Comparison of ENCODE assay signal across 7 mouse cellular contexts in the genomic region with DNA sequence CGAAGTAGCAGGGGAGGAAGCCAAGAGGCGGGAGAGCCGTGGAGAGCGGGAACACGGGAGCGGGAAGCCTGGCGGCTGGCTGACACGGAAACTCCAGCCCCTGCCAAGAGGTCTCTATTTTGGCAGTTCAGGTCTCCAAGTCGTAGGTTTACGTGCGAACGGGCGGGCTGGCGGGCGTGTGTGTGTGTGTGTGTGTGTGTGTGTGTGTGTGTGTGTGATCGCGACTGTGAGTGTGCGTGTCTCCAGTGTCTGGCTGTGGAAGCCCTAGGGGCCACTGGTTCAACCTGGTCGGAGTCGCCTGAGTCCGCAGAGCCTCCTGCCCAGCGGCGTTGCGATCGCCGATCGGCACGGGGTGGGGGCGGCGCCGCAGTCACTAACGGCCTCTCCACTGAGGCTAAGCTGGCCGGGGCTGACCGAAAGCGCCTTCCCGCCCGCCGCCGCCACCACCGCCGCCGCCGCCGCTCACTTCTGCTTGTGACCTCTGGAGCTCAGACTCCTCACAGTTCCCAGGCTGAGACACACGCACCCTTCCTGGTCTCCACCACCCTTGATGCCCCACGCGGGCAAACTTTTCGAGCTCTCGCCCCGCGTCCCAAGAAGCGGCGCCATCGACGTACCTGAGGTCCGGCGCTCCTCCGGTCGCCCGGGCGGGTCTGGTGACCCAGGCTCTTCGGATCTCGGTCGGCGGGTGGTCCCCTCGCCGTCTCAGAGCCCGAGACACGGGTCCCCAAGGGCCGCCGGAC. TPM values are rescaled to one million over a fixed set of nuclear protein-coding genes. Genes with fewer than 3 reads are reported as not detected.
DNase-seq lines count a peak whose midpoint lies in the region; ATAC-seq and TF ChIP-seq lines count a peak whose summit lies in the region.

No protein-coding gene starts in this region.

- H3K4me3 ChIP-seq in lung, embryonic 16.5 days (ENCODE audit: low read length): peak overlapping the region; percentile 61
- peak overlapping the region; percentile 90 for H3K4me3 ChIP-seq in spleen, adult 2 months (ENCODE audit: extremely low read depth, insufficient read depth, insufficient read length)

- peak overlapping the region; percentile 65 for H3K9ac ChIP-seq in lung, embryonic 16.5 days (ENCODE audit: low read length)

- no peaks in the 10 kb centered on the region for H3K36me3 ChIP-seq in lung, embryonic 16.5 days (ENCODE audit: control insufficient read depth, insufficient read depth, low read length)
- H3K36me3 ChIP-seq in spleen, adult 2 months (ENCODE audit: control insufficient read depth, insufficient read depth, low read length): no peaks in the 10 kb centered on the region; the same call in 1 of the 2 replicates

- no peaks in the 10 kb centered on the region; the same call in none of the 2 replicates for H3K27me3 ChIP-seq in lung, embryonic 16.5 days (ENCODE audit: control insufficient read depth, insufficient read depth, low read depth, low read length)
- H3K27me3 ChIP-seq in spleen, adult 2 months (ENCODE audit: control insufficient read depth, insufficient read depth, low read length): no peaks in the 10 kb centered on the region

- peak; percentile 32 for ATAC-seq in erythroid progenitor cell, adult 5-6 weeks (replicated peaks; ENCODE audit: low FRiP score, poor library complexity, severe bottlenecking)
- ATAC-seq in lung, embryonic 16.5 days (ENCODE audit: low read depth): peak; percentile 19

- H3K9me3 ChIP-seq in lung, embryonic 16.5 days (ENCODE audit: control insufficient read depth, low read length): no peaks in the 10 kb centered on the region; the same call in 1 of the 2 replicates

- no peaks in the 10 kb centered on the region; the same call in 1 of the 2 replicates for H3K4me1 ChIP-seq in lung, embryonic 16.5 days (replicated peaks; ENCODE audit: control insufficient read depth, insufficient read depth, low read length)
- peaks cover 9% of the 10 kb centered on the region; the same call in 1 of the 2 replicates for H3K4me1 ChIP-seq in spleen, adult 2 months (ENCODE audit: control insufficient read depth, insufficient read depth, insufficient read length)

- peak overlapping the region; percentile 55 for H3K4me2 ChIP-seq in lung, embryonic 16.5 days (ENCODE audit: low read depth, low read length)

- peak; percentile 23 for DNase-seq in urinary bladder, postnatal 14 days (ENCODE audit: low spot score)
- no peak for DNase-seq in urinary bladder, adult 2 months (ENCODE audit: low spot score)
- peak; percentile 32 for DNase-seq in induced T-regulatory cell, adult 2 months (ENCODE audit: low read depth)
- DNase-seq in spleen, adult 2 months (ENCODE audit: low read depth in 1 of 2, low spot score in 2 of 2): peak in 1 of 2 experiments; percentile 16
- DNase-seq in layer of hippocampus, adult 9-10 months (ENCODE audit: low spot score): no peak

- no peak for TF ChIP-seq POLR2A in spleen, adult 2 months (IDR thresholded peaks at IDR 0.05; ENCODE audit: low read depth, low read length)

- 19% methylated on average over 57 of the region's 71 CpGs for WGBS in lung, embryonic 16.5 days
- WGBS in spleen, adult 2 months: 31% methylated on average over 61 of the region's 71 CpGs

- peak overlapping the region; percentile 33; the same call in 1 of the 2 replicates for H3K27ac ChIP-seq in lung, embryonic 16.5 days (ENCODE audit: low read length)
- peak overlapping the region; percentile 94 for H3K27ac ChIP-seq in spleen, adult 2 months (ENCODE audit: insufficient read depth, low read length)

- TF ChIP-seq CTCF in spleen, adult 2 months (IDR thresholded peaks at IDR 0.05; ENCODE audit: extremely low read depth, insufficient read depth, insufficient read length, insufficient replicate concordance): no peak

RNA-seq across cellular contexts. Expression of a gene that starts 9.8 kb away (rescaled TPM):
- polyA plus RNA-seq in urinary bladder, adult 2 months (2012; rRNA removed): 15.6 and 16.7 TPM in 2 replicates
- total RNA-seq in erythroid progenitor cell, adult 5-6 weeks (2015; ENCODE audit: low replicate concordance): 18.0 and 23.5 TPM in 2 replicates
- total RNA-seq in erythroid progenitor cell, adult 5-6 weeks (2017; ENCODE audit: low replicate concordance): 5.1 and 10.3 TPM in 2 replicates
- 5.4 and 5.5 TPM in 2 replicates for polyA plus RNA-seq in lung, embryonic 16.5 days (2015; fragmentation: Nextera tagmentation; extraction: Ambion mirVana)
- polyA plus RNA-seq in spleen, adult 2 months (2012; rRNA removed): 42.0 and 46.3 TPM in 2 replicates

Comparison
In these comparisons a context has a peak if more than half of its experiments do, and no peak if none do; other contexts are left out.
1. DNase-seq: peak in urinary bladder, postnatal 14 days (single experiment) and induced T-regulatory cell, adult 2 months (single experiment); none in urinary bladder, adult 2 months (single experiment) and layer of hippocampus, adult 9-10 months (single experiment).